Mouse (Mus musculus) WW6 (cell line): ENCODE measurements at regions not wholly inside any gene's neighbourhood (a gene's known extent, or its start where the extent isn't known, plus 50 kb on each side); places are given as distances from the start of the nearest gene placed in this dataset.

Source experiments
- DNase-seq: peaks from one replicate; pipeline ENCODE4 v3.0.0-alpha.2; 2013; ENCODE audit warnings: low read depth, low spot score

- no peak for DNase-seq
Measured at GRCm38 (mm10) chr6:51052451-51052921, 380.0 kb upstream of the Nfe2l3 start.

- DNase-seq = no peak
Measured at GRCm38 (mm10) chr6:51057229-51057628, 375.2 kb upstream of the Nfe2l3 start.

GRCm38 (mm10) chr6:51059923-51060847, 372.3 kb upstream of the Nfe2l3 start:
- no peak for DNase-seq

- no peak for DNase-seq
Measured at GRCm38 (mm10) chr6:51060848-51061535, 371.5 kb upstream of the Nfe2l3 start.

- DNase-seq = no peak
Measured at GRCm38 (mm10) chr6:51065156-51065555, 367.3 kb upstream of the Nfe2l3 start.

- no peak for DNase-seq
Measured at GRCm38 (mm10) chr6:51067332-51067731, 365.1 kb upstream of the Nfe2l3 start.

- DNase-seq = no peak
Measured at GRCm38 (mm10) chr6:51069945-51070344, 362.5 kb upstream of the Nfe2l3 start.

- DNase-seq = no peak
Measured at GRCm38 (mm10) chr6:51071243-51071642, 361.2 kb upstream of the Nfe2l3 start.

- no peak for DNase-seq
Measured at GRCm38 (mm10) chr6:51075026-51075425, 357.4 kb upstream of the Nfe2l3 start.

- DNase-seq = no peak
Measured at GRCm38 (mm10) chr6:51076861-51077768, 355.4 kb upstream of the Nfe2l3 start.

- no peak for DNase-seq
Measured at GRCm38 (mm10) chr6:51077769-51078096, 354.7 kb upstream of the Nfe2l3 start.

GRCm38 (mm10) chr6:51078353-51078966, 354.0 kb upstream of the Nfe2l3 start:
- DNase-seq = no peak

- no peak for DNase-seq
Measured at GRCm38 (mm10) chr6:51078967-51079355, 353.5 kb upstream of the Nfe2l3 start.

- DNase-seq = no peak
Measured at GRCm38 (mm10) chr6:51081056-51081455, 351.4 kb upstream of the Nfe2l3 start.

GRCm38 (mm10) chr6:51084656-51085055, 347.8 kb upstream of the Nfe2l3 start:
- no peak for DNase-seq

- no peak for DNase-seq
Measured at GRCm38 (mm10) chr6:51085547-51085946, 346.9 kb upstream of the Nfe2l3 start.

- no peak for DNase-seq
Measured at GRCm38 (mm10) chr6:51086347-51086746, 346.1 kb upstream of the Nfe2l3 start.

GRCm38 (mm10) chr6:51087806-51088205, 344.7 kb upstream of the Nfe2l3 start:
- no peak for DNase-seq

GRCm38 (mm10) chr6:51088641-51089372, 343.7 kb upstream of the Nfe2l3 start:
- DNase-seq = no peak

GRCm38 (mm10) chr6:51093196-51093595, 339.3 kb upstream of the Nfe2l3 start:
- no peak for DNase-seq

- no peak for DNase-seq
Measured at GRCm38 (mm10) chr6:51094304-51094703, 338.2 kb upstream of the Nfe2l3 start.
